Mouse (Mus musculus): ENCODE measurements around the gene Chn2. TPM values are rescaled to one million over a fixed set of nuclear protein-coding genes. Genes with fewer than 3 reads are reported as not detected.

Chn2 gene
- 60.4 TPM for polyA plus RNA-seq (2014; fragmentation: Illumina TruSeq; extraction: RNeasy Lipid Tissue Mini Kit (QIAGEN cat#74804); ENCODE audit: low replicate concordance)

GRCm38 (mm10) chr6:54039357-54039804 lies at the start of gene Chn2:
Gene Chn2, plus strand, starts transcription at chr6:54039554.

DNA sequence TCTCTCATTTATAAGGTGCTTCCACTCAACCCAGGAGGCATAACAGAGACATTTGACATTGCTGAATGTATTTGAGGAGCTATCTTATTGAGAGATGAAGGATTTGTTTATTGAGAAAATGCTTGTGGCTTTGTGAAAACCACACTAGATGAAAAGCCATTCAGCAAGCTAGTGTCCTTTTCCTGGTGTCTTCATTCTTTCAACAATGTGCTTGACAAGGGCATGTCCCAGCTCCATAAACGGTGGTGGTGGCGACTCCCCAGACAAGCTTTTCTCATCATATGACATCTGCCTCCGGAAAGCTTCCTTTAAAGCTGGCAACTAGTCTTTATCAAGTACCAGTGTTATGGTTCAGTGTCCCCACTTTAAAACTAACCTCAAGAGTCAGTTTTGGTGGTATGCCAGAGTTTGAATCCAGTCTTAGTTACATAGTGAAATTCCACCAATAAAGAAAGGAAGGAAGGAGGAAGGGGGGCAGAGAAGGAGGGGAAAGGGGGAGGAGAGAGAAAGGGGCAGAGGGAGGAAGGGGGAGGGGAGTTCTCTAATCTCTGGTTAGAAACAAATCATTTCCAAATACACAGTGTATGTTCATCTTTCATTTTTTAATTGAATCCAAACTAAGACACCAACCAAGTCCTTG lies 286.0 kb downstream of the Chn2 start, which contains the start of gene Prr15:
Prr15 (plus strand) TSS at position 590 of the 640 bp plus-strand sequence.

Other genes with a start within 250 kb of the Chn2 start
- gene Tril, start 218.7 kb upstream of the Chn2 start, polyA plus RNA-seq (2014; fragmentation: Illumina TruSeq; extraction: RNeasy Lipid Tissue Mini Kit (QIAGEN cat#74804); ENCODE audit: low replicate concordance) = 4.3 TPM
- 0.37 TPM for gene Cpvl, start 60.9 kb upstream of the Chn2 start, polyA plus RNA-seq (2014; fragmentation: Illumina TruSeq; extraction: RNeasy Lipid Tissue Mini Kit (QIAGEN cat#74804); ENCODE audit: low replicate concordance)

Measured in small intestine, adult 10 weeks (tissue).